Mouse (Mus musculus) adrenal gland, postnatal 4 days (tissue): ENCODE data around the gene Sfn. TPM values are rescaled to one million over a fixed set of nuclear protein-coding genes. Genes with fewer than 3 reads are reported as not detected.

ENCODE experiments used
- DNase-seq, 2 experiments: peaks; one replicate each; pipeline ENCODE4 v3.0.0; 2021 to 2022; ENCODE audit warnings: low spot score in 2 of 2, mixed read lengths in 2 of 2
- total RNA-seq, 2 experiments: library from RNA; stranded (reverse); gene quantifications; 2 replicates each; pipeline ENCODE4 v1.2.3; 2021

Sfn gene
- total RNA-seq, 2 experiments from 2014 or later: 3.7 to 4.3 TPM

- DNase-seq: no peak
Observed at GRCm38 (mm10) chr4:133622161-133622695, 20.3 kb upstream of the Sfn start.

- no peak for DNase-seq
Observed at GRCm38 (mm10) chr4:133620668-133621067, 18.7 kb upstream of the Sfn start.

- no peak for DNase-seq
Observed at GRCm38 (mm10) chr4:133619473-133620136, 17.6 kb upstream of the Sfn start.

GRCm38 (mm10) chr4:133617936-133618335, 16.0 kb upstream of the Sfn start:
- DNase-seq: no peak

GRCm38 (mm10) chr4:133615416-133615815, 13.4 kb upstream of the Sfn start:
- no peak for DNase-seq

- peak in 1 of 2 experiments; percentile 44 for DNase-seq
Observed at GRCm38 (mm10) chr4:133614274-133614761, 12.3 kb upstream of the Sfn start.

GRCm38 (mm10) chr4:133613867-133614266, 11.9 kb upstream of the Sfn start:
- DNase-seq: no peak

GRCm38 (mm10) chr4:133613026-133613425, 11.1 kb upstream of the Sfn start:
- DNase-seq: no peak

GRCm38 (mm10) chr4:133612416-133612815, 10.4 kb upstream of the Sfn start:
- no peak for DNase-seq

GRCm38 (mm10) chr4:133611815-133612214, 9.8 kb upstream of the Sfn start:
- DNase-seq: no peak

GRCm38 (mm10) chr4:133609719-133610118, 7.8 kb upstream of the Sfn start:
- peak; percentile 71 to 79 for DNase-seq

GRCm38 (mm10) chr4:133607284-133607683, 5.3 kb upstream of the Sfn start:
- no peak for DNase-seq

GRCm38 (mm10) chr4:133605330-133605729, 3.4 kb upstream of the Sfn start:
- no peak for DNase-seq

- no peak for DNase-seq
Observed at GRCm38 (mm10) chr4:133604856-133605255, 2.9 kb upstream of the Sfn start.

GRCm38 (mm10) chr4:133604175-133604574, 2.2 kb upstream of the Sfn start:
- DNase-seq: no peak

GRCm38 (mm10) chr4:133603056-133603455, 1.1 kb upstream of the Sfn start:
- no peak for DNase-seq

GRCm38 (mm10) chr4:133600306-133600705, 1.7 kb downstream of the Sfn start:
- no peak for DNase-seq

- peak; percentile 70 to 81 for DNase-seq
Observed at GRCm38 (mm10) chr4:133599571-133600073, 2.3 kb downstream of the Sfn start.

GRCm38 (mm10) chr4:133599116-133599515, 2.9 kb downstream of the Sfn start:
- DNase-seq: no peak

- no peak for DNase-seq
Observed at GRCm38 (mm10) chr4:133598616-133599015, 3.4 kb downstream of the Sfn start.

- no peak for DNase-seq
Observed at GRCm38 (mm10) chr4:133596084-133596483, 5.9 kb downstream of the Sfn start.

- DNase-seq: no peak
Observed at GRCm38 (mm10) chr4:133595538-133595937, 6.4 kb downstream of the Sfn start.

GRCm38 (mm10) chr4:133592570-133592969, 9.4 kb downstream of the Sfn start:
- peak; percentile 46 to 57 for DNase-seq
